Mouse (Mus musculus) stomach, embryonic 15.5 days (tissue): ENCODE measurements at regions not wholly inside any gene's neighbourhood (a gene's known extent, or its start where the extent isn't known, plus 50 kb on each side); places are given as distances from the start of the nearest gene placed in this dataset.

Experiments used
- ATAC-seq: fragments of 200-750 bp; cut with Nextera tagmentation; 2 replicates; pipeline ENCODE4 v1.8.0; 2017; ENCODE audit warnings: low read depth, moderate number of reproducible peaks, moderate TSS enrichment; ENCODE audit not compliant: insufficient read depth, low FRiP score
- H3K27ac ChIP-seq: fragments of 300-500 bp; sonication (generic); 2 replicates; pipeline ENCODE4 v1.5.1; 2015; ENCODE audit warnings: mild to moderate bottlenecking, inconsistent platforms
- H3K27me3 ChIP-seq: fragments of 300-500 bp; sonication (generic); replicated peaks from 2 replicates; pipeline ENCODE4 v1.6.1; 2015; ENCODE audit warnings: inconsistent platforms
- H3K36me3 ChIP-seq: fragments of 300-500 bp; sonication (generic); 2 replicates; pipeline ENCODE4 v1.6.1; 2015; ENCODE audit warnings: inconsistent platforms
- H3K4me1 ChIP-seq: fragments of 300-500 bp; sonication (generic); 2 replicates; pipeline ENCODE4 v1.6.1; 2015; ENCODE audit warnings: inconsistent platforms
- H3K4me2 ChIP-seq: fragments of 300-500 bp; sonication (generic); 2 replicates; pipeline ENCODE4 v1.6.1; 2015; ENCODE audit warnings: mild to moderate bottlenecking, inconsistent platforms
- H3K4me3 ChIP-seq: fragments of 300-500 bp; sonication (generic); replicated peaks from 2 replicates; pipeline ENCODE4 v1.5.1; 2015; ENCODE audit warnings: inconsistent platforms
- H3K9ac ChIP-seq: fragments of 300-500 bp; sonication (generic); 2 replicates; pipeline ENCODE4 v1.6.1; 2015; ENCODE audit warnings: inconsistent platforms
- H3K9me3 ChIP-seq: fragments of 300-500 bp; sonication (generic); 2 replicates; pipeline ENCODE4 v1.6.1; 2016; ENCODE audit warnings: inconsistent platforms
- WGBS: fragments of 180-500 bp; shearing (Covaris S2); methylation state at CpG from one replicate; pipeline ENCODE4 v1.1.7; 2015; 5-methylcytosine and 5-hydroxymethylcytosine counted together

DNA sequence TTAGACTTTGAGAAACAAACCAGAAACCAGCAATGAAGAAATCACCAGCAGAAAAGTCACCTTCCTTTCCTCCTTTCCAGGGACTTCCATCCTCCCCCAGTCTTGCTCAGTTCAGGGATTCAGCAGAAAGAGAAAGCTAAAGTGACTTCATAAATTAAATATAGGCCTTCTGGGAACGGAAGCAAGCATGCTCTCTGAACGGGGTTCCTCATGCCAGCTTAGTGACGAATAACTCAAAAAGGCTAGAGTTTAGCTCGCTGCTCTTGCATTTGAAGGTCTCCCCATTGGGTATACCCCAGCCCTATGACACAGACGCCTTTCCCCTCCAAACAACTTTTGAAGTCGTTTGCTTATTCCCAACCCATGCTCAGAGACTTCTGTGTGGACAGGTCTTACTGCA is 252.8 kb downstream of the Fgf9 start:
- no peak for ATAC-seq
- 70% methylated on average over 6 of the region's 6 CpGs for WGBS

DNA sequence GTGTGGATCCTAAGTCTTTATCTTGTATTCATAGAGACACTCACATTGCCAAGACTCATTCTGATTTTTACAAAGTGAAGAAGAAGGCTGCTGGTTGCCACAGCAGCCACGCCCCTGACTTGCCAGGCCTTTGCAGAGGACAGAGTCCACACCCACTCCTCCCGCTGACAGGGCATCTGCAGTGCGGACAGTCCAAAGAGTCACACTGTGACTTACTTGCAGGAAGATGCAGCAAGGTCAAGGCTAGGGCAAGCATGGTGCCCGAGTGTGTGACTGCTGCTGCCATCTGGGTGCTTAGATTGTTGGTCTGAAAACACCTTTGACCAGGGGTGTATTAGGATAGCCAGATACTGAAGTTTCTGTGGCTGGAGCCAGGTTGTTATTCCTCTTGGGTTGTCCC is 252.1 kb downstream of the Fgf9 start:
- Histone ChIP-seq H3K27ac (no peak overlapping the region), H3K4me2 (no peak overlapping the region), H3K9ac (no peak overlapping the region), H3K9me3 (no peaks in the 10 kb centered on the region), H3K27me3 (no peaks in the 10 kb centered on the region), H3K36me3 (no peaks in the 10 kb centered on the region), H3K4me1 (no peaks in the 10 kb centered on the region), H3K4me3 (no peak overlapping the region)
- 71% methylated on average over 4 of the region's 4 CpGs for WGBS
- no peak for ATAC-seq

More for the DNA sequence above, 252.8 kb downstream of the Fgf9 start:
- Histone ChIP-seq H3K9ac (no peak overlapping the region), H3K36me3 (no peaks in the 10 kb centered on the region), H3K27ac (no peak overlapping the region), H3K4me1 (no peaks in the 10 kb centered on the region), H3K4me2 (no peak overlapping the region), H3K27me3 (no peaks in the 10 kb centered on the region), H3K9me3 (no peaks in the 10 kb centered on the region), H3K4me3 (no peak overlapping the region)

DNA sequence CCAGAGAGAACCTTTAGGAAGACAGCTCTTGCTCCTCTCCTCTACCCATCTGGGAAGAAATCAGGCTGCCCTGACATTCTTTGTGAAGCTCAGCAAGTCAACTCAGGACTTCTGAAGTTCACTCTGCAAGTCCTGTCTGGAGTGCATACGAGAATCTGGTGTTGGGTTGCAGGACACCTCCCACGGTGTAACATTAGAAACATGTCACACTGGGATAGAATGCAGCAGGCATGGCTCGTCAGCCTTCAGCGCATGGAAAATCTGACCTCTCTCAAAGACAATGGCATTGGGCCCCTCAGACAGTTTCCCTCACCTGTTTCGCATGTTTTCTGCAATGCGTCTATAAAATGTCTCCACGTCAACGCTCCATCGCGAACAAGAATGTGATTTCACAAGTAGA is 251.5 kb downstream of the Fgf9 start:
- Histone ChIP-seq H3K27ac (no peak overlapping the region), H3K4me1 (no peaks in the 10 kb centered on the region), H3K9ac (no peak overlapping the region), H3K9me3 (no peaks in the 10 kb centered on the region), H3K4me2 (no peak overlapping the region), H3K4me3 (no peak overlapping the region), H3K27me3 (no peaks in the 10 kb centered on the region), H3K36me3 (no peaks in the 10 kb centered on the region)
- ATAC-seq: no peak
- 82% methylated on average over 10 of the region's 10 CpGs for WGBS

DNA sequence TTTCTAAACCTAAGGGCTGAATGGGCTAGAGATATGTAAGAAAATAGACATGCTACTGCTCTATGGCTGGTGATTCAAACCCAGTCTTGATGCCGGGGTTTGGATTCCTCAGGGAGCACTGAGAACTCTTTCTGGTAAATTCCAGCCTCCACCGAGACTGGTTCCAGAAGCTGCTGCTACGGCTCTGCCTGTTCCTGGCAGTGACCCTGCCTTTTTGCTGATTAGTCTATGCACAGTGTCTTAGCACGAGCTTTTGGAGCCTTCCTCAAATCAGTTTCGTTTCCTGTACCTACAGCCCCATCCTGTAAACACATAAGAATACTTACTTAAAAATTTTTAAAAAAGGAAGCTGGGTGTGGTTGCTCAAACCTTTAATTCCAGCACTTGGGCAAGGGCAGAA is 250.9 kb downstream of the Fgf9 start:
- no peak overlapping the region for H3K4me2 ChIP-seq
- WGBS: 73% methylated on average over 5 of the region's 5 CpGs
- no peaks in the 10 kb centered on the region for H3K4me1 ChIP-seq
- no peak for ATAC-seq
- H3K9ac ChIP-seq: no peak overlapping the region
- H3K36me3 ChIP-seq: no peaks in the 10 kb centered on the region
- H3K27ac ChIP-seq: no peak overlapping the region
- H3K4me3 ChIP-seq: no peak overlapping the region
- no peaks in the 10 kb centered on the region for H3K27me3 ChIP-seq
- no peaks in the 10 kb centered on the region for H3K9me3 ChIP-seq

DNA sequence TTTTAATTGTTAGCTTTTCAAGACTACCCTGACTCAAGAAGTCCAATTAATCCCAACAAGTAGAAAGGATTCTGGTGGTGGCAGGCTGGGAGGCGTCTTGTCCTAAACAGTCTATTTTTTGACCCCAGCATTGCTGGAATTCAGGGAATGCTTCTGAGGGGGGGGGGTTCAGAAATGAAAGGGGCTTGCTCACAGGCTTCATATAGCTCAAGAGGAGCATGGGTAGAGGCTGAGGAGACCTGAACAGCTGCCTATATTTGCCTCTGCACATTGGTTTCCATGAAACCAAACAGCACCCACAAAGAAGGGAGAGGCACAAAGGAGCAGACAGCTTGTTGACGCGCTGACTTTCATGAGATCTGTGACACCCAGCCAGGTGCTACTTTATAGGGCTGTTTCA is 247.3 kb downstream of the Fgf9 start:
- Histone ChIP-seq H3K4me3 (no peak overlapping the region), H3K4me2 (no peak overlapping the region), H3K9me3 (no peaks in the 10 kb centered on the region), H3K9ac (no peak overlapping the region), H3K27me3 (no peaks in the 10 kb centered on the region), H3K36me3 (no peaks in the 10 kb centered on the region), H3K27ac (no peak overlapping the region), H3K4me1 (no peaks in the 10 kb centered on the region)
- 71% methylated on average over 3 of the region's 3 CpGs for WGBS
- ATAC-seq: no peak

DNA sequence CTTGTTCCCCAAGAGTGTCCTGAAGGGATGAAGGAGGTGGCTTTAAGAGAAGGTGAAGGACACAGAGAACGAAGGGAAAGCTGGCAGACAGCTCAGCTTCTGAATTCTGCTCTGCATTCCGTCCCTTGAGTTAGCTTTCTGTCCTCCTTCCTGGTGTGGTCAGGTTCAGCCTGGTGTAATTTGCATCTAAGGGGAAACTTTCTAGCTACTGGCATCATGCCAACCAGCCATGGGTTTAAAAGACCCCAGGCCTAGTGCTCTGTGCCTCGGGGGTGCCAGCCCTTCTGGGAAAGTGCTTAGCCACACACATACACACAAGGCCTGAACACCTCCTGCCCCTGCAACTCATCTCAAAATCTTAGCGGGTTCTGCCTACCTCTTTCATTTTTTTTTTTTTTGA is 246.9 kb downstream of the Fgf9 start:
- WGBS: 42% methylated on average over 4 of the region's 4 CpGs

DNA sequence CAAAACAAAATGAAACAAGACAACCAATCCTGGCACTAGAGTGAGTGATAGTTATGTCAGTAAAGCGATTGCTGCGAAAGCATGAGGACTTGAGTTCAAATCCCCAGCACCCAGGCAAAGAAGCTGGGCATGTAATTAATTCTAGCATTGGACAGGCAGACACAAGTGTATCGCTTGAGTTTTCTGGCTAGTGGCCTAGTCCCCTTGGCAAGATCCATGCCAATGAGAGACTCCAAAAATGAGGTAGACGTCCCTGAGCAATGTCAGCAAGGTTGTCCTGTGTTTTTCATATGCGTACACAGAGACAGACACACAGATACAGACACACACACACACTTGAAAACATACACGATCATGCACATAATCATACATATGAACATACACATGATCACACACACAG is 237.3 kb downstream of the Fgf9 start:
- no peaks in the 10 kb centered on the region for H3K9me3 ChIP-seq
- no peak for ATAC-seq
- 92% methylated on average over 6 of the region's 6 CpGs for WGBS
- no peak overlapping the region for H3K4me2 ChIP-seq
- no peaks in the 10 kb centered on the region for H3K36me3 ChIP-seq
- H3K9ac ChIP-seq: no peak overlapping the region
- no peaks in the 10 kb centered on the region for H3K4me1 ChIP-seq
- H3K27ac ChIP-seq: no peak overlapping the region
- no peak overlapping the region for H3K4me3 ChIP-seq
- no peaks in the 10 kb centered on the region for H3K27me3 ChIP-seq

More for the DNA sequence above, 246.9 kb downstream of the Fgf9 start:
- no peak overlapping the region for H3K4me3 ChIP-seq
- H3K9me3 ChIP-seq: no peaks in the 10 kb centered on the region
- no peaks in the 10 kb centered on the region for H3K36me3 ChIP-seq
- no peaks in the 10 kb centered on the region for H3K4me1 ChIP-seq
- no peak overlapping the region for H3K27ac ChIP-seq
- H3K27me3 ChIP-seq: no peaks in the 10 kb centered on the region
- no peak overlapping the region for H3K9ac ChIP-seq
- no peak overlapping the region for H3K4me2 ChIP-seq
- no peak for ATAC-seq

DNA sequence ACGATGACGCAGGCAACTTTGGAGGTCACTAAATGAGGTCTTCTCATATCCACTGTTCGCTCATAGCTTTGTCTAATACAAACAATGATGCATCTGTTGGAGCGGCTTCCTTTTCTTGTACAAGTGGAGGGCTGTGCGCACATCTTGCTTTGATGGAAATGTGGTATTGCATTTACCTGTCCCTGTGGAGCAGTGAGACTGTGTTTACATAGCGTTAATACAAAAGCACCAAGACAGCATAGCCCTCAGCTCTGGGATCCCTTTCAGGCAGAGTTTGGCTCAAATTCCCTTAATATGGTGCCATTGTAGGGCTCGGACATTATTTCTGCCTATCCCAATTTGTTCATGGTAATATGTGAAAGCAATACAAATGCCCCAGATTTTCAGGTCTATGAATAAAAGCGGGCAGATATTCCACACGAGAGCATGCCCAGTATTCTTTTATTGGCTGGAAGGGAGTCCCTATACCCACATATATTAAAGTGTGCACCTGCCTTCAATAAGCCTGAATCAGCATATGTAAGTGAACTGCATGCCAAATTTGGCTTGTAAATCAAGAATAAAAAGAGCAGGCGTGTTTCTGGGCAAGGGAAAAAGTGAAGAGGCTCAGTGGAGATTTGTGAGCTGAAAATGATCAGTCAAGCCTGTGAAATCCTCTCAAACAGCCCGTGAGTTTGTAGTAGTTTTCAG is 236.6 kb downstream of the Fgf9 start:
- no peaks in the 10 kb centered on the region for H3K4me1 ChIP-seq
- no peak overlapping the region for H3K9ac ChIP-seq
- H3K27ac ChIP-seq: no peak overlapping the region
- H3K27me3 ChIP-seq: no peaks in the 10 kb centered on the region
- no peak for ATAC-seq
- H3K4me2 ChIP-seq: no peak overlapping the region
- 84% methylated on average over 11 of the region's 11 CpGs for WGBS
- H3K36me3 ChIP-seq: no peaks in the 10 kb centered on the region
- no peaks in the 10 kb centered on the region for H3K9me3 ChIP-seq
- H3K4me3 ChIP-seq: no peak overlapping the region

DNA sequence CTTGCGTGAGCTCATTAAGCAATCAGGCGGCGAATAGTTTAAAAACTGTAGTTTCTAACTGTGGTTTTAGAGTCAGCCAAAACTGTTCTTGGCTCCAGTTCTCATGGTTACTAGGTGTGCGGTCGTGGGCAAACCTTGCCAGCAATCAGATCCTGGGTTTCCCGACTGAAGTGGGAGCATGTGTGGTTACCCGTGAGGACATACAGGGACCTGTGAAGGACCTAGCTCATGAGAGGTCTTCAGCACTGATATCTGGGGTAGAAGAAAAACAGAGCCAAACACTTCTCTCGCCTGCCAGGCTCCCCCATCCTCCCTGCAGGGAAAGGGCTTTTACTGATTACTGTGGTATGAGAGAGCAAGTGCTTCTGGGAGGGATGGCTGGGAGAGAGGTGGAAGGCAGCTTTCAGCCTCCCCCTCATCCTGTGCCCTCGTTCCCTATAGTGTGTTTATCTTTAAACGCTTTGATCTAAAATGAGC is 230.1 kb downstream of the Fgf9 start:
- no peak overlapping the region for H3K4me2 ChIP-seq
- H3K9ac ChIP-seq: no peak overlapping the region
- H3K9me3 ChIP-seq: no peaks in the 10 kb centered on the region
- H3K27me3 ChIP-seq: no peaks in the 10 kb centered on the region
- H3K27ac ChIP-seq: no peak overlapping the region
- no peaks in the 10 kb centered on the region for H3K36me3 ChIP-seq
- no peaks in the 10 kb centered on the region for H3K4me1 ChIP-seq
- H3K4me3 ChIP-seq: no peak overlapping the region
- ATAC-seq: peak; percentile 63; the same call in 1 of the 2 replicates
- 42% methylated on average over 10 of the region's 10 CpGs for WGBS

DNA sequence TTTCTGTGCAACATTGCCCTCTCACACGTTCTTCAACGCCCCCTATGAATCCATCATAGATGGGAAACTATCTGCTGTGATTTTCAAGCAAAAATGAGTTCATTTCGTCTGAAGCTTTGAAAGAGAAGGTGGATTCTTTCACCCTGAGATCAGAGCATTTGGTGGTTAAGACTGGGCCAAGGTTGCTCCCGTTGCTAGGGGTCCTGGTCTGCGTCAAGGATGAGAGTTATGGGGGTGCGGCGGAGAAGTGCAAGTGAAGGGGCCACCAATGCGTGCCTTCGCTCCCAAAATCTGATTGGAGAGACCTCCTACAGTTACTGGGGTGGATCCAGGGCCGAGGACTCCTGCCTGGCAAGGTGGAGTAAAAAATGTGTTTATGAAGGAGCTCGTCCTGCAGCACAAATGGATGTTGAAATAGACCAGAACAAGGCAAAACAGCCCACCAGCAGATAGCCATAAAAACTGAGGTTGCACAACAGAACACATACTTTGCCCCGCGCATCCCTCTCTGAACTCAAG is 215.7 kb downstream of the Fgf9 start:
- Histone ChIP-seq H3K27ac (no peak overlapping the region), H3K4me1 (no peaks in the 10 kb centered on the region), H3K27me3 (no peaks in the 10 kb centered on the region), H3K9me3 (no peaks in the 10 kb centered on the region), H3K4me3 (no peak overlapping the region), H3K4me2 (no peak overlapping the region), H3K36me3 (no peaks in the 10 kb centered on the region), H3K9ac (no peak overlapping the region)
- 50% methylated on average over 13 of the region's 13 CpGs for WGBS
- ATAC-seq: peak; percentile 47

DNA sequence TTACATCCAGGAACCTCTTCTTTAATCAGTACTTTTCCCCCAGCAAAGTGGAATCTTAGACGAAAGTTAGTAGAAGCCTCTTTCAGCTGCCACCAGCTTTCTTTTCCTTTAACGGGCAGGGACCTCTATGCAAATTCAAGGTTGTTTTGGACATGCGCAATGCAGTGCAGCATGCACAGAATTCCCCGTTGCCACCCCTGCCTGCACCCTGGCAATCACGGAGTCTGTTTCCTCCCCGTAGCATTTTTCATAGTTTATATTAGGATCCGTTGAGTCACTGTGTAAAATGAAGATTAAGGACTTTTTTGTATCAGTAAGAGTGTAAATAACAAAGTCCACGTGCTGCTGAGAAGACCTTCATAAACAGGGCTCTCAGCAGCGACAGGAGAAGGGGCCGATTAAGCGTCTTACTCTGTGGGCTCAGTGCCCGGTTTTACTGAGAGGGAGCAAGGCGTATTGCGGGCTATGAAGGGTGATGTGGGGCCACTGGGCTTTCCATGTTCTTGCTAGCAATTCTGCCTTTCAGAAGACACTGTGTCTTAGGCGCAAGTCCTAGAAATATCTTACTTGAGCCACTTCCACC is 212.5 kb downstream of the Fgf9 start:
- ATAC-seq: no peak
- H3K36me3 ChIP-seq: no peaks in the 10 kb centered on the region
- H3K4me1 ChIP-seq: no peaks in the 10 kb centered on the region
- 29% methylated on average over 15 of the region's 15 CpGs for WGBS
- no peaks in the 10 kb centered on the region for H3K27me3 ChIP-seq
- H3K27ac ChIP-seq: 0 out of 2 replicates have a peak overlapping the region, but pooled peaks have one; percentile 8
- no peak overlapping the region for H3K4me3 ChIP-seq
- no peak overlapping the region for H3K9ac ChIP-seq
- H3K9me3 ChIP-seq: no peaks in the 10 kb centered on the region
- H3K4me2 ChIP-seq: peak overlapping the region; percentile 35; the same call in 1 of the 2 replicates

DNA sequence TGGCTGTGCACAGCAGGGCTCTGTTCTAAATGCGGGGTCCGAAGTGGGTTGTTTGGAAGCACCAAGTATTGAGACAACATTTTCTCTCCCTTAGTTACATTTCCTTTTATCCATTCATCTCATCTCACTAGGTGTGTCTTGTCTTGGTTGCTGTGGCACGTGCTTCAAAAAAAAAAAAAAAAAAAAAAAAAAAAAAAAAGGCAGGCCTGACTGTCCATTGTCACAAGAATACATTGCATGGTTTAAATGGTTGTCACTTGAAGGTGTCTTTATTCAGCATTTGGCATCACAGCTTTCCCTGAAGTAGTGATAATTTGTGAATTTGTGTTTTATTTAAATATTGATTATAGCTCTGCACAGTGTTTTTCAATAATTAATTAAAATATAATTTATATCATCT is 211.9 kb downstream of the Fgf9 start:
- no peak for ATAC-seq
- H3K27me3 ChIP-seq: no peaks in the 10 kb centered on the region
- 82% methylated on average over 3 of the region's 3 CpGs for WGBS
- no peak overlapping the region for H3K9ac ChIP-seq
- no peaks in the 10 kb centered on the region for H3K4me1 ChIP-seq
- H3K4me3 ChIP-seq: no peak overlapping the region
- H3K4me2 ChIP-seq: 0 out of 2 replicates have a peak overlapping the region, but pooled peaks have one; percentile 35
- no peak overlapping the region for H3K27ac ChIP-seq
- no peaks in the 10 kb centered on the region for H3K36me3 ChIP-seq
- H3K9me3 ChIP-seq: no peaks in the 10 kb centered on the region
